Mouse (Mus musculus) cortical plate, adult 2 months (tissue): Measurements from ENCODE around the gene Rnf224. TPM values are rescaled to one million over a fixed set of nuclear protein-coding genes. Genes with fewer than 3 reads are reported as not detected.

Experiments
- H3K27ac ChIP-seq: fragments of 200-500 bp; 2 replicates; pipeline ENCODE4 v1.5.1; 2012; ENCODE audit warnings: low read length, control low read depth, inconsistent platforms; ENCODE audit not compliant: insufficient read depth
- H3K4me1 ChIP-seq: fragments of 200-500 bp; 2 replicates; pipeline ENCODE4 v1.6.1; 2011; ENCODE audit warnings: low read length; ENCODE audit not compliant: control insufficient read depth, insufficient read depth
- H3K4me3 ChIP-seq: fragments of 200-500 bp; 2 replicates; pipeline ENCODE4 v1.5.1; 2011; ENCODE audit warnings: mild to moderate bottlenecking, low read length, control low read depth; ENCODE audit not compliant: insufficient read depth
- CTCF ChIP-seq: fragments of 200-500 bp; IDR thresholded peaks from 2 replicates; pipeline ENCODE4 v1.5.1; 2011; ENCODE audit warnings: mild to moderate bottlenecking, control low read depth, low read length; ENCODE audit not compliant: insufficient read depth; ENCODE audit errors: extremely low read depth
- POLR2A ChIP-seq: fragments of 200-500 bp; IDR thresholded peaks from 2 replicates; pipeline ENCODE4 v1.6.1; 2011; ENCODE audit warnings: mild to moderate bottlenecking, low read length, control low read depth; ENCODE audit not compliant: insufficient read depth; ENCODE audit errors: extremely low read depth
- polyA plus RNA-seq: library from polyadenylated mRNA; depleted of rRNA; stranded (reverse); fragments of >200 nt; gene quantifications from 2 replicates; pipeline ENCODE4 v1.2.3, GENCODE M21; 2012; rRNA removed

The Rnf224 gene
- polyA plus RNA-seq: not detected in 2 replicates

DNA sequence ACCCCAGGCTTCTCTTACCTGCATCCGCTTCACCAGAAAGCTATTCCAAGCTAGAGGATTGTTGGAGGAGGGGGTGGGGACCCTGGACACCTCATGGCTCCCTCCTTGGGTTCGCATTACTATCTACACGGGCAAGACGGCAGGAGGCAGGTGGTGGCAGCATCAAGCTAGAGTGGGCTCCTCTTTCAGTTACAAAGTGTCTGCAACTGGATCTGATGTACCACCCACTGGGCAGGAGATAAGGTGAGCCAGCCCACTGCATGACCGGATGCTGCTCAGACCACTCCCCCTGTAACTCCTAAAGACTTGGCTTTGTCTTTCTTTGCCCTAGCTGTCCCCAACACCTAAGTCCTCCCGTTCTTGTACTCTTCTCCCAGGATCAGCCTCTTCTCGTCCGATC, at the start of gene Rnf224:
Gene Rnf224, minus strand, starts transcription at position 174 of the 400 bp plus-strand sequence.
- TF ChIP-seq CTCF: no peak
- no peak for TF ChIP-seq POLR2A
- H3K4me3 ChIP-seq: no peak within 1 kb of the TSS
- no peak within 1 kb of the TSS for H3K27ac ChIP-seq
- peaks cover 2% of the 10 kb centered on the region; the same call in 1 of the 2 replicates for H3K4me1 ChIP-seq

DNA sequence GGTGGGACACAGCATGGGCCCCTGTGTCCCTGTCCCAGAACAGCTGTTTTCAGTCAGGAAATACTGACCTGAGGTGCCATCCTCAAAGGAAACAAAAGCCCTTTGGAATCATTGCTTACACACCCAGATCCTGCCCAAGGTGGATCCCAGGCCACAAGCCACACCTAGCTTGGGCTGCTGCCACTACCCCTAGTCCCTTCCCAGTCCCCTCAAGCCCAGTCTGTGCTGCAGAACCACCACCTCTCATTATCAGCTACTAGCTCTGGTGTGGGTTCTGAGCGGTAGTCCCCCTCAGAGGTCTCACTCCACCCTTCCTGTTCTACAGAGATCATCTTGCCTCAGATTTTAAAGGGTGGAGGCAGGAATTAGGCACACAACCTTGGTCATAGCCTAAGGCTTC, 49.7 kb upstream of the Rnf224 start:
- H3K27ac ChIP-seq: no peak overlapping the region
- TF ChIP-seq POLR2A (peak; percentile 45; the same call in 1 of the 2 replicates), CTCF (no peak)
- peaks cover 3% of the 10 kb centered on the region; the same call in 1 of the 2 replicates for H3K4me1 ChIP-seq
- H3K4me3 ChIP-seq: no peak overlapping the region

- Histone ChIP-seq H3K27ac (no peak overlapping the region), H3K4me1 (peaks cover 3% of the 10 kb centered on the region; the same call in 1 of the 2 replicates), H3K4me3 (no peak overlapping the region)
- TF ChIP-seq CTCF (no peak), POLR2A (0 out of 2 replicates have a peak, but pooled peaks have one; percentile 0)
These were observed 49.0 kb upstream of the Rnf224 start for GRCm38 (mm10) chr2:25285551-25285950.

GRCm38 (mm10) chr2:25278928-25279882, 42.6 kb upstream of the Rnf224 start:
- H3K27ac ChIP-seq: no peak overlapping the region
- TF ChIP-seq CTCF: peak; percentile 74
- TF ChIP-seq POLR2A: no peak
- H3K4me3 ChIP-seq: no peak overlapping the region
- H3K4me1 ChIP-seq: no peaks in the 10 kb centered on the region

- no peak overlapping the region for H3K27ac ChIP-seq
- TF ChIP-seq CTCF (no peak), POLR2A (no peak)
- H3K4me1 ChIP-seq: no peaks in the 10 kb centered on the region; the same call in 1 of the 2 replicates
- peak overlapping the region; percentile 81 for H3K4me3 ChIP-seq
These were observed 36.4 kb upstream of the Rnf224 start for GRCm38 (mm10) chr2:25273010-25273409.

- Histone ChIP-seq H3K4me1 (no peaks in the 10 kb centered on the region; the same call in 1 of the 2 replicates), H3K27ac (no peak overlapping the region), H3K4me3 (peak overlapping the region; percentile 81)
- TF ChIP-seq POLR2A (no peak), CTCF (no peak)
These were observed 35.9 kb upstream of the Rnf224 start for GRCm38 (mm10) chr2:25272515-25272914.

- H3K27ac ChIP-seq: no peak within 1 kb of the TSS
- peak within 1 kb of the TSS; percentile 81 for H3K4me3 ChIP-seq
- TF ChIP-seq POLR2A: peak; percentile 92
- 0 out of 2 replicates have a peak, but pooled peaks have one; percentile 20 for TF ChIP-seq CTCF
- H3K4me1 ChIP-seq: no peaks in the 10 kb centered on the region; the same call in 1 of the 2 replicates
These were observed 35.4 kb upstream of the Rnf224 start, which contains the start of the genes Ssna1 and Anapc2 for GRCm38 (mm10) chr2:25271827-25272511. TSS of gene Ssna1 (minus strand) at chr2:25272438. TSS of gene Anapc2 (plus strand) at chr2:25272478.

DNA sequence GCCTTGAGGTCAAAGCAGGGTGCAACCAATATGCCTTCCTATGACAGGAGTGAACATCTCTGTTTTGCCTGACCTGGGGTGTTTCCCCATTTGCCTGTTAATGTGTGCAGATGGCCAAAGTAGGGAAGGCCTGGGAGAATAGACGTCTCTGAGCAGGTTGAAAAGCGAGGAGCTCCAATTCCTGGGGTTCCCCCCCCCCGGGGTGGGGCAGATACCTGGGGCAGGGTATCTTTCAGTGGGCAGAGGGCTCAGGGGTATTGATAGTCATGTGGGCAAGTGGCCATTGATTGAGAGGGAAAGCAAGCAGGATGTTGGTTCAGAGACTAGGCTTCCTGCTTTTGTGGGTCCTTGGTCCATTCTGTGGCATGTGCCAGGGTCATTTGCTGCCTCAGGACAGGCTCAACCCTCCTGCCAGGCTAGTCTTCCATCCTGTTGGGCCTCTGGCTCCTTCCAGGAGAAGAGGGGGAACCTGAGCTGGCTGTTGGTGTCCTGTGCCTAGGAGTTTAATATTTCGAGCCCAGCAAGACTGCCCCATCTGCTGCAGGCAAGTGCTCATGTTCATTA, 31.2 kb upstream of the Rnf224 start:
- Histone ChIP-seq H3K27ac (peak overlapping the region; percentile 7), H3K4me3 (no peak overlapping the region), H3K4me1 (peaks cover 7% of the 10 kb centered on the region)
- no peak for TF ChIP-seq POLR2A
- no peak for TF ChIP-seq CTCF

DNA sequence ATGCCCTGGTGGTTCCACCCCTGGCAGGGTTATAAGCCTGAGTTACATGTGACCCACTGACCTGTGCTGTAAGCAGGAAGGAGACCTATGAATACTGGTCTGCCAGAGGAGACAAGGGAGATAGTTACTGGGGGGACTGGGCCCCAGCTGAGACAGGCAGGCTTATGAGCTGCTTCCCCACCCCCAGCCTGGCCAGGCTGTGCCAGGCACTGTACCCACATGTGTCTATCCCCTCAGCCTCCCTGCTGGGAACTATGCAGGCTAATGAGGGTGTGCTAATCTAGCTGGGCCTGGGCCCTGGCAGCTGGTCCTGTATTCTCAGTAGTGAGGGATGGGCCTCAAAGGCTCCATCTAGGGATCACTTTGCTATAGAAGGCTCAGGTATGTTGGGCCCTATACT, 30.7 kb upstream of the Rnf224 start:
- 0 out of 2 replicates have a peak, but pooled peaks have one; percentile 12 for TF ChIP-seq POLR2A
- no peak for TF ChIP-seq CTCF
- no peak overlapping the region for H3K4me3 ChIP-seq
- H3K27ac ChIP-seq: peak overlapping the region; percentile 89
- peaks cover 7% of the 10 kb centered on the region for H3K4me1 ChIP-seq
